Mouse (Mus musculus) E14TG2a.4 (cell line): ENCODE measurements at regions not wholly inside any gene's neighbourhood (a gene's known extent, or its start where the extent isn't known, plus 50 kb on each side); places are given as distances from the start of the nearest gene placed in this dataset.

ENCODE experiments used
- H3K27me3 ChIP-seq: 2 replicates; pipeline ENCODE4 v1.6.1; 2014; ENCODE audit warnings: low read length, control low read depth; ENCODE audit not compliant: insufficient read depth
- H3K36me3 ChIP-seq: 2 replicates; pipeline ENCODE4 v1.6.1; 2014; ENCODE audit warnings: low read length, control low read depth; ENCODE audit not compliant: insufficient read depth
- H3K4me1 ChIP-seq: replicated peaks from 2 replicates; pipeline ENCODE4 v1.6.1; 2014; ENCODE audit warnings: low read depth, low read length, control low read depth
- H3K4me3 ChIP-seq: replicated peaks from 2 replicates; pipeline ENCODE4 v1.5.1; 2014; ENCODE audit warnings: mild to moderate bottlenecking, low read length
- H3K9me3 ChIP-seq: 2 replicates; pipeline ENCODE4 v1.6.1; 2014; ENCODE audit warnings: low read length, control low read depth
- CTCF ChIP-seq: conservative IDR thresholded peaks from 2 replicates; pipeline ENCODE4 v1.5.1; 2014; ENCODE audit warnings: low read length
- NANOG ChIP-seq: IDR thresholded peaks from 2 replicates; pipeline ENCODE4 v1.6.1; 2014; ENCODE audit warnings: borderline replicate concordance, low read length, mixed read lengths
- POU5F1 ChIP-seq: IDR thresholded peaks from 2 replicates; pipeline ENCODE4 v1.6.1; 2014; ENCODE audit warnings: low read length, borderline replicate concordance

- no peaks in the 10 kb centered on the region for H3K36me3 ChIP-seq
- TF ChIP-seq POU5F1 (no peak), CTCF (no peak), NANOG (no peak)
- H3K4me3 ChIP-seq: no peak overlapping the region
- peaks cover 3% of the 10 kb centered on the region for H3K4me1 ChIP-seq
- no peaks in the 10 kb centered on the region for H3K9me3 ChIP-seq
- H3K27me3 ChIP-seq: no peaks in the 10 kb centered on the region
Observed at GRCm38 (mm10) chr5:76065227-76065626, 74.8 kb upstream of the Srd5a3 start.

- Histone ChIP-seq H3K9me3 (no peaks in the 10 kb centered on the region), H3K4me3 (no peak overlapping the region), H3K27me3 (no peaks in the 10 kb centered on the region), H3K36me3 (no peaks in the 10 kb centered on the region), H3K4me1 (peaks cover 3% of the 10 kb centered on the region)
- no peak for TF ChIP-seq NANOG
- TF ChIP-seq POU5F1: no peak
- no peak for TF ChIP-seq CTCF
Observed at GRCm38 (mm10) chr5:76064686-76065085, 75.4 kb upstream of the Srd5a3 start.

- TF ChIP-seq CTCF: no peak
- no peak for TF ChIP-seq POU5F1
- TF ChIP-seq NANOG: no peak
- no peaks in the 10 kb centered on the region for H3K27me3 ChIP-seq
- H3K9me3 ChIP-seq: no peaks in the 10 kb centered on the region
- H3K4me1 ChIP-seq: peaks cover 3% of the 10 kb centered on the region
- H3K36me3 ChIP-seq: no peaks in the 10 kb centered on the region
- H3K4me3 ChIP-seq: no peak overlapping the region
Observed at GRCm38 (mm10) chr5:76063473-76063872, 76.6 kb upstream of the Srd5a3 start.

- no peak overlapping the region for H3K4me3 ChIP-seq
- H3K9me3 ChIP-seq: no peaks in the 10 kb centered on the region
- H3K27me3 ChIP-seq: no peaks in the 10 kb centered on the region
- H3K36me3 ChIP-seq: no peaks in the 10 kb centered on the region
- no peaks in the 10 kb centered on the region for H3K4me1 ChIP-seq
- no peak for TF ChIP-seq POU5F1
- no peak for TF ChIP-seq CTCF
- no peak for TF ChIP-seq NANOG
Observed at GRCm38 (mm10) chr5:76058011-76058410, 79.8 kb upstream of the Kdr start.

GRCm38 (mm10) chr5:76055849-76056248, 77.6 kb upstream of the Kdr start:
- Histone ChIP-seq H3K36me3 (no peaks in the 10 kb centered on the region), H3K4me1 (no peaks in the 10 kb centered on the region), H3K9me3 (no peaks in the 10 kb centered on the region), H3K4me3 (no peak overlapping the region), H3K27me3 (no peaks in the 10 kb centered on the region)
- TF ChIP-seq NANOG (no peak), POU5F1 (no peak), CTCF (no peak)

- Histone ChIP-seq H3K36me3 (no peaks in the 10 kb centered on the region), H3K9me3 (no peaks in the 10 kb centered on the region), H3K27me3 (no peaks in the 10 kb centered on the region), H3K4me1 (no peaks in the 10 kb centered on the region), H3K4me3 (no peak overlapping the region)
- TF ChIP-seq CTCF (no peak), NANOG (no peak), POU5F1 (no peak)
Observed at GRCm38 (mm10) chr5:76052782-76053181, 74.5 kb upstream of the Kdr start.

GRCm38 (mm10) chr5:76051658-76052057, 73.4 kb upstream of the Kdr start:
- H3K4me1 ChIP-seq: no peaks in the 10 kb centered on the region
- TF ChIP-seq CTCF (no peak), POU5F1 (no peak), NANOG (no peak)
- H3K36me3 ChIP-seq: no peaks in the 10 kb centered on the region
- H3K4me3 ChIP-seq: no peak overlapping the region
- no peaks in the 10 kb centered on the region for H3K9me3 ChIP-seq
- H3K27me3 ChIP-seq: no peaks in the 10 kb centered on the region

- H3K4me1 ChIP-seq: no peaks in the 10 kb centered on the region
- H3K36me3 ChIP-seq: no peaks in the 10 kb centered on the region
- TF ChIP-seq CTCF (no peak), POU5F1 (no peak), NANOG (no peak)
- no peak overlapping the region for H3K4me3 ChIP-seq
- no peaks in the 10 kb centered on the region for H3K9me3 ChIP-seq
- H3K27me3 ChIP-seq: no peaks in the 10 kb centered on the region
Observed at GRCm38 (mm10) chr5:76048103-76048874, 70.0 kb upstream of the Kdr start.
